Mouse (Mus musculus) embryo, embryonic 11 days (tissue): ENCODE data around the gene Prcp.

ENCODE experiments used
- DNase-seq: peaks from one replicate; pipeline ENCODE4 v3.0.0-alpha.2; 2015

Prcp gene

DNA sequence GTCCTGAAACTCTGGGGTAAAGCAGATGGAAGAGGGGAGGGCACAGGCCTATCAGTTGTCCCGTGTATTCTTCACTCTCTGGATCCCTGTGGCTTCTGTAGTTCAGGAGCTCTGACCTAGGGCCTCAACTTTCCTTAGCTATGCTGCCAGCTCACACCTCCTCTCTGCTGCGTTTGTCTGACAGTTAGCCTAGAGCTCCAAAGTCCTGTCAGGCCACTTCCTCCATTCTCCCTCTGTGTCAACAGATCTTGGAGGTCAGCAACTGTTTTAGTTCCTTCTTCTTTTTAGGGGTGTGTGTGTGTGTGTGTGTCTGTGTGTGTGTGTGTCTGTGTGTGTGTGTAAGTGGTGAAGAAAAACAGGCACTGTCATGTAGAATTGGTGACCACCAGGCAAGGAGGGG is 106.5 kb downstream of the Prcp start:
- DNase-seq = no peak

DNA sequence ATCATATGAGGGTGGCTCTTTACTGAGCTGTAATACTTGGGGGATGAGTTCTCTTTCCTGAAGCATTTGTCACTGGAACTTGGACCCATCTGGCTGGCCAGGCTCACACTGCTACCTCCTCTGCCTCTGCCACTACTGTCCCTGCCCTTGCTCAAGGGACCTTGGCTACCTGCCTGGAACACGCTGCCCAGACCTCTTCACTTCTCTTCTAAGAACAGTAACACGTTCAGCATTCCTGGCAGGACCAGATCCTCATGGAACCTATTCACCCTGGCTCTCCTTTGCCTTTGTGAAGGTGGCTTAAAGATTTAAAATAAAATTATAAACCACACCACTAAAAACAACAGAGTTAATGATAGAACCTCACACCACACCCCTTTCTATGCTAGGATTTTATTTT is 107.6 kb downstream of the Prcp start:
- no peak for DNase-seq
